Mouse (Mus musculus): ENCODE data around the gene Irf3. TPM values are rescaled to one million over a fixed set of nuclear protein-coding genes. Genes with fewer than 3 reads are reported as not detected.

The Irf3 gene
- polyA plus RNA-seq, 2 experiments = 32.1 to 41.0 TPM

DNA sequence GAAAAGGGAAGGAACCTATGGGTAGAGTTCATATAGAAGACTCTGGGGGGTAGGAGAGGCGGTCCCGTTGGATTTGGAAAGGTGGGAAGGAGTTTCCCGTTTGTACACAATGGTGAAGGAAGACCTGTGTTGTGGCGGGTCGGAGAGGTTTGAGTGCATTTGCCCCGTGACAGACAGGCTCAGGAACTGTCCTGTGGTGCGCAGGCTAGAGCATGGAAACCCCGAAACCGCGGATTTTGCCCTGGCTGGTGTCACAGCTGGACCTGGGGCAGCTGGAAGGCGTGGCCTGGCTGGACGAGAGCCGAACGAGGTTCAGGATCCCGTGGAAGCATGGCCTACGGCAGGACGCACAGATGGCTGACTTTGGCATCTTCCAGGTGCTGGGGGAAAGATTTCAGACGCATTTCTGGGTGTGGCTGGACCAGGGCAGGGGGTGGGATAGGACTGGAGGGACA is 1.1 kb downstream of the Irf3 start, which contains the start of gene Bcl2l12:
TSS of gene Bcl2l12 (minus strand) at position 212 of the 455 bp plus-strand sequence.
- Histone ChIP-seq H3K4me2 (ENCODE audit: low read depth) (peak within 1 kb of the TSS; percentile 99), H3K4me1 (replicated peaks; ENCODE audit: control insufficient read depth in 2 of 2, insufficient read depth in 2 of 2, low read length in 1 of 2) (peaks cover 7 to 11% of the 10 kb centered on the region in 2 experiments; a peak in 3 of 4 replicates), H3K4me3 (ENCODE audit: insufficient read depth in 1 of 2, low read depth in 2 of 2, low read length in 2 of 2) (peak within 1 kb of the TSS; percentile 74 to 81), H3K27ac (peak within 1 kb of the TSS; percentile 91), H3K9ac (replicated peaks) (peak within 1 kb of the TSS; percentile 83), H3K27me3 (ENCODE audit: control insufficient read depth, insufficient read depth, low read length) (no peaks in the 10 kb centered on the region), H3K36me3 (replicated peaks; ENCODE audit: control insufficient read depth, insufficient read depth, low read depth) (peaks cover 36% of the 10 kb centered on the region), H3K9me3 (ENCODE audit: control insufficient read depth, low read length) (no peaks in the 10 kb centered on the region)
- WGBS (ENCODE audit: insufficient replicate concordance) = under 1% methylated on average over 18 of the region's 18 CpGs
- TF ChIP-seq CTCF (IDR thresholded peaks at IDR 0.05; ENCODE audit: low read depth) = no peak
- no peak for TF ChIP-seq EP300 (IDR thresholded peaks at IDR 0.05; ENCODE audit: low read depth)
- DNase-seq (ENCODE audit: low read depth in 3 of 3, low spot score in 3 of 3) (peak in 1 of 3 experiments; percentile 50), ATAC-seq (ENCODE audit: insufficient read depth) (peak; percentile 5; the same call in 1 of the 2 replicates)

DNA sequence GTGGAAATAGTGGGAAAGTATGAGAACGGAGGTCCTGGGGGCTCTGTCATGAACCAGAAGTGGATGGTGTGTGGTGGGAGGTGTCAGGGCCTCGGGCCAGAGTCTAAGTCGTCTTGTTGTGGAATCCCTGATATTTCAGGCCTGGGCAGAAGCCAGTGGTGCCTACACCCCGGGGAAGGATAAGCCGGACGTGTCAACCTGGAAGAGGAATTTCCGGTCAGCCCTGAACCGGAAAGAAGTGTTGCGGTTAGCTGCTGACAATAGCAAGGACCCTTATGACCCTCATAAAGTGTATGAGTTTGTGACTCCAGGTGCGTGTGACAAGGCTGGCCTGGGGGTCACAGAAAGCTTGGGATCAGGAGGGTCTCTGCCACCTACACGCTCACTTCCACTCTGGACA is 2.3 kb downstream of the Irf3 start:
- no peak for DNase-seq (ENCODE audit: low read depth in 3 of 3, low spot score in 3 of 3)

DNA sequence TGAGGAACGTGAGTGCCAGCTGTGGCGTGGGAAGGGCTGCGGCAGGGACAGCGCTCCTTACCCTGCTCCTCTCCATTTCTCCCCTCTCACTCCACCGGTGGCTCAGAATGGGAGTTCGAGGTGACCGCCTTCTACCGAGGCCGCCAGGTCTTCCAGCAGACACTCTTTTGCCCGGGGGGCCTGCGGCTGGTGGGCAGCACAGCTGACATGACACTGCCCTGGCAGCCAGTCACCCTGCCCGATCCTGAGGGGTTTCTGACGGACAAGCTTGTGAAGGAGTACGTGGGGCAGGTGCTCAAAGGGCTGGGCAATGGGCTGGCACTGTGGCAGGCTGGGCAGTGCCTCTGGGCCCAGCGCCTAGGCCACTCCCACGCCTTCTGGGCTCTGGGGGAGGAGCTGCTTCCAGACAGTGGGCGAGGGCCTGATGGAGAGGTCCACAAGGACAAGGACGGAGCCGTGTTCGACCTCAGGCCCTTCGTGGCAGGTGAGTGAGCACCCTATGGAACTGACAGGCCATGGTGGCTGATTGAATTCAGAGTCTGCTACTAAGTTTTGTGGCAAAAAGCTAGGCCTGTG is 3.2 kb downstream of the Irf3 start:
- WGBS (ENCODE audit: insufficient replicate concordance) = 82% methylated on average over 21 of the region's 21 CpGs
- Histone ChIP-seq H3K4me1 (replicated peaks; ENCODE audit: control insufficient read depth in 2 of 2, insufficient read depth in 2 of 2, low read length in 1 of 2) (peaks cover 7 to 11% of the 10 kb centered on the region in 2 experiments; a peak in 3 of 4 replicates), H3K27me3 (ENCODE audit: control insufficient read depth, insufficient read depth, low read length) (no peaks in the 10 kb centered on the region), H3K4me3 (ENCODE audit: insufficient read depth in 1 of 2, low read depth in 2 of 2, low read length in 2 of 2) (no peak overlapping the region), H3K36me3 (replicated peaks; ENCODE audit: control insufficient read depth, insufficient read depth, low read depth) (peaks cover 51% of the 10 kb centered on the region), H3K4me2 (ENCODE audit: low read depth) (no peak overlapping the region), H3K9me3 (ENCODE audit: control insufficient read depth, low read length) (no peaks in the 10 kb centered on the region), H3K9ac (replicated peaks) (no peak overlapping the region), H3K27ac (no peak overlapping the region)
- DNase-seq (ENCODE audit: low read depth in 3 of 3, low spot score in 3 of 3) = no peak
- ATAC-seq (ENCODE audit: insufficient read depth) = no peak
- no peak for TF ChIP-seq EP300 (IDR thresholded peaks at IDR 0.05; ENCODE audit: low read depth)
- no peak for TF ChIP-seq CTCF (IDR thresholded peaks at IDR 0.05; ENCODE audit: low read depth)

More for the DNA sequence above, 2.3 kb downstream of the Irf3 start:
- Histone ChIP-seq H3K4me3 (ENCODE audit: insufficient read depth in 1 of 2, low read depth in 2 of 2, low read length in 2 of 2) (no peak overlapping the region), H3K27ac (no peak overlapping the region), H3K27me3 (ENCODE audit: control insufficient read depth, insufficient read depth, low read length) (no peaks in the 10 kb centered on the region), H3K9ac (replicated peaks) (no peak overlapping the region), H3K4me1 (replicated peaks; ENCODE audit: control insufficient read depth in 2 of 2, insufficient read depth in 2 of 2, low read length in 1 of 2) (peaks cover 7 to 11% of the 10 kb centered on the region in 2 experiments; a peak in 3 of 4 replicates), H3K36me3 (replicated peaks; ENCODE audit: control insufficient read depth, insufficient read depth, low read depth) (peaks cover 43% of the 10 kb centered on the region), H3K9me3 (ENCODE audit: control insufficient read depth, low read length) (no peaks in the 10 kb centered on the region), H3K4me2 (ENCODE audit: low read depth) (peak overlapping the region; percentile 99; the same call in 1 of the 2 replicates)
- no peak for ATAC-seq (ENCODE audit: insufficient read depth)
- TF ChIP-seq EP300 (IDR thresholded peaks at IDR 0.05; ENCODE audit: low read depth) (no peak), CTCF (IDR thresholded peaks at IDR 0.05; ENCODE audit: low read depth) (no peak)
- whole genome bisulfite sequencing (ENCODE audit: insufficient replicate concordance) = 79% methylated on average over 11 of the region's 11 CpGs

DNA sequence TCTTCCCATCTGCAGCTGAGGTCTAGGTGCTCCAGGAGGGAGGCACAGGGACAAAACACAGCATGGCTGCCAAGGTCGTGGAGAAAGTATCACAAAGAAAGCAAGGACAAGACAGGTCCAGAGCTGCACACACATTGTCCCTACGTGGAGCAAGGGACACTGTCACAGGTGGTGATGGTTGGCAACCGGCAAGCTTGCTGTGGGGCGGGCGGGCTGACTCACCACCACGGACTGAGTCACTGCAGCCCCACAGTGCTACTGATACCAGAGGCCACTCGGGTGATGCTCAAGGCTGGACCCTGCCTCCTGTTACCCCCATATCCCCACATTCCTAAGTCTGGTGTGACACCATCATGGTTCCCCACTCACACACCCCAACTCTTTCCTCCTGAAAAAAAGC is 5.0 kb downstream of the Irf3 start:
- Histone ChIP-seq H3K27me3 (ENCODE audit: control insufficient read depth, insufficient read depth, low read length) (no peaks in the 10 kb centered on the region), H3K4me3 (ENCODE audit: insufficient read depth in 1 of 2, low read depth in 2 of 2, low read length in 2 of 2) (no peak overlapping the region), H3K27ac (no peak overlapping the region), H3K4me1 (replicated peaks; ENCODE audit: control insufficient read depth in 2 of 2, insufficient read depth in 2 of 2, low read length in 1 of 2) (peaks cover 3 to 5% of the 10 kb centered on the region in 2 experiments; a peak in 3 of 4 replicates), H3K4me2 (ENCODE audit: low read depth) (no peak overlapping the region), H3K36me3 (replicated peaks; ENCODE audit: control insufficient read depth, insufficient read depth, low read depth) (peaks cover 69% of the 10 kb centered on the region), H3K9ac (replicated peaks) (no peak overlapping the region), H3K9me3 (ENCODE audit: control insufficient read depth, low read length) (no peaks in the 10 kb centered on the region)
- no peak for TF ChIP-seq EP300 (IDR thresholded peaks at IDR 0.05; ENCODE audit: low read depth)
- TF ChIP-seq CTCF (IDR thresholded peaks at IDR 0.05; ENCODE audit: low read depth) = no peak
- DNase-seq (ENCODE audit: low read depth in 3 of 3, low spot score in 3 of 3) = no peak
- WGBS (ENCODE audit: insufficient replicate concordance) = 67% methylated on average over 7 of the region's 7 CpGs
- ATAC-seq (ENCODE audit: insufficient read depth) = no peak

DNA sequence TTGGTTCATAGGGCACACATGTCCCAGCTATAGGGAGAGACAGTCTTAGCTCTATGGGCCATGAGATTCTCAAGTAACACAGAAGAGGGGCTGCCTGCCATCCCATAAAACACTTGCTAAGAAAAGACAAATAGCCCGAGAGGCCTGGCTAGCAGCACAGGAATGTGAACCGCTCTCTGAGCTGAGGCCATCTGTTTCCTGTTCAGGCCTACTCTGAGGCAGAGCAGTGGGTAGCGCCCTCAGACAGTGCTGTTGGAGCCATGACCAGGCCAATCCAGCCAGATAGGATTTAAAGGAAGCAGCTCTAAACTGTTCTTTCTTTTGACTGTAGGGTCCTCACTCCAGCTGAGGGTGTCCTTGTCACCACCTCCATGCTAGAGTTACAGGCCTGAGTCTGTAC is 7.1 kb downstream of the Irf3 start:
- TF ChIP-seq CTCF (IDR thresholded peaks at IDR 0.05; ENCODE audit: low read depth) (no peak), EP300 (IDR thresholded peaks at IDR 0.05; ENCODE audit: low read depth) (no peak)
- Histone ChIP-seq H3K4me3 (ENCODE audit: insufficient read depth in 1 of 2, low read depth in 2 of 2, low read length in 2 of 2) (no peak overlapping the region), H3K4me1 (replicated peaks; ENCODE audit: control insufficient read depth in 2 of 2, insufficient read depth in 2 of 2, low read length in 1 of 2) (no peaks in the 10 kb centered on the region), H3K27ac (no peak overlapping the region), H3K36me3 (replicated peaks; ENCODE audit: control insufficient read depth, insufficient read depth, low read depth) (peaks cover 83% of the 10 kb centered on the region), H3K9me3 (ENCODE audit: control insufficient read depth, low read length) (no peaks in the 10 kb centered on the region), H3K9ac (replicated peaks) (no peak overlapping the region), H3K4me2 (ENCODE audit: low read depth) (no peak overlapping the region), H3K27me3 (ENCODE audit: control insufficient read depth, insufficient read depth, low read length) (no peaks in the 10 kb centered on the region)
- ATAC-seq (ENCODE audit: insufficient read depth) (no peak), DNase-seq (ENCODE audit: low read depth in 3 of 3, low spot score in 3 of 3) (no peak)
- WGBS (ENCODE audit: insufficient replicate concordance) = 62% methylated on average over 3 of the region's 3 CpGs

All from liver, embryonic 14.5 days (tissue).